Mouse (Mus musculus) neural tube, embryonic 11.5 days (tissue): ENCODE results near the gene Serpinb1a. TPM values are rescaled to one million over a fixed set of nuclear protein-coding genes. Genes with fewer than 3 reads are reported as not detected.
A peak's percentile ranks its signal among the peaks of the same experiment; 100 is the strongest.
"Not testable (repeated sequence)": the region's sequence is repeated elsewhere in the genome, so short reads cannot be mapped to it uniquely, and the experiment has no call there.

Experiments
- ATAC-seq: fragments of 200-750 bp; cut with Nextera tagmentation; 2 replicates; pipeline ENCODE4 v1.8.0; 2017; ENCODE audit warnings: moderate number of reproducible peaks, mild to moderate bottlenecking, moderate TSS enrichment, moderate library complexity; ENCODE audit not compliant: insufficient read depth, low FRiP score, low TSS enrichment
- DNase-seq: peaks from one replicate; pipeline ENCODE4 v3.0.0-alpha.2; 2015; ENCODE audit warnings: low spot score
- H3K27ac ChIP-seq: fragments of 300-500 bp; sonication (generic); 2 replicates; pipeline ENCODE4 v1.5.1; 2014; ENCODE audit warnings: low read depth, mild to moderate bottlenecking, low read length
- H3K27me3 ChIP-seq: fragments of 300-500 bp; sonication (generic); 2 replicates; pipeline ENCODE4 v1.6.1; 2014; ENCODE audit warnings: mild to moderate bottlenecking, low read length, mixed read lengths; ENCODE audit not compliant: control insufficient read depth, insufficient read depth
- H3K36me3 ChIP-seq: fragments of 300-500 bp; sonication (generic); 2 replicates; pipeline ENCODE4 v1.6.1; 2014; ENCODE audit warnings: mild to moderate bottlenecking, low read length, moderate library complexity, mixed read lengths; ENCODE audit not compliant: control insufficient read depth, insufficient read depth
- H3K4me1 ChIP-seq: fragments of 300-500 bp; sonication (generic); 2 replicates; pipeline ENCODE4 v1.6.1; 2014; ENCODE audit warnings: low read length, mixed read lengths; ENCODE audit not compliant: control insufficient read depth, insufficient read depth
- H3K4me2 ChIP-seq: fragments of 300-500 bp; sonication (generic); 2 replicates; pipeline ENCODE4 v1.6.1; 2014; ENCODE audit warnings: low read depth, mild to moderate bottlenecking, moderate library complexity
- H3K4me3 ChIP-seq: fragments of 300-500 bp; sonication (generic); 2 replicates; pipeline ENCODE4 v1.5.1; 2014; ENCODE audit warnings: low read depth, low read length
- H3K9ac ChIP-seq: fragments of 300-500 bp; sonication (generic); 2 replicates; pipeline ENCODE4 v1.6.1; 2014; ENCODE audit warnings: mild to moderate bottlenecking, low read length
- H3K9me3 ChIP-seq: fragments of 300-500 bp; sonication (generic); 2 replicates; pipeline ENCODE4 v1.6.1; 2016; ENCODE audit warnings: low read length; ENCODE audit not compliant: control insufficient read depth
- WGBS: fragments of 180-500 bp; shearing (Covaris S2); extraction: QIAGEN DNeasy Blood & Tissue Kit; methylation state at CpG from one replicate; pipeline ENCODE4 v1.1.7; 2014; 5-methylcytosine and 5-hydroxymethylcytosine counted together
- polyA plus RNA-seq: library from polyadenylated mRNA; unstranded; fragments of >200 nt; fragmentation: Nextera tagmentation; extraction: Ambion mirVana; gene quantifications from 2 replicates; pipeline ENCODE4 v1.2.1, GENCODE M21; 2014

Gene Serpinb1a
- 0.69 and 1.6 TPM in 2 replicates for polyA plus RNA-seq

GRCm38 (mm10) chr13:32850668-32851404 lies at the start of gene Serpinb1a:
Gene Serpinb1a (minus strand): TSS chr13:32851185.
- Histone ChIP-seq H3K9me3 (no peaks in the 10 kb centered on the region), H3K4me3 (no peak within 1 kb of the TSS), H3K27me3 (no peaks in the 10 kb centered on the region), H3K27ac (no peak within 1 kb of the TSS), H3K9ac (no peak within 1 kb of the TSS), H3K36me3 (no peaks in the 10 kb centered on the region), H3K4me2 (no peak within 1 kb of the TSS), H3K4me1 (no peaks in the 10 kb centered on the region)
- WGBS, result 60% methylated on average over 10 of the region's 10 CpGs
- DNase-seq (no peak), ATAC-seq (no peak)

DNA sequence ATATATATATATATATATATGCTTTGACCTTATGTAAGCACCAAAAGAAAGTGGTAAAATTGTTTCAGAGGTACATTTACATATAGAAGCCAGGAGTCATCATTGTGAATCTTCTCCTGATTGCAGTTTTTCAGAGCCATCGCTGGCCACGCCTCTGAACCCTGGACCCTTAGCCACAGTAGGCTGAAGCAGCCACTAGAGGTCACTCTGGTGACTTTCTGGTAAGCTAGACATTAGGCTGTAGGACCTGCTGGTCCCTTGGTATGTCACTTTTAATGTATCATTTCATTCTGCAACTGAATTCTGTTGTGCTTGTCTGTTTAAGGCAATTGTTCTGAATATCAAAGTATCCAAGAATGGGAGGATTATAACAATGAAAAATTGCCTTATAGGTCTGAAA lies 49.7 kb upstream of the Serpinb1a start:
- no peak overlapping the region for H3K9ac ChIP-seq
- no peaks in the 10 kb centered on the region for H3K9me3 ChIP-seq
- no peaks in the 10 kb centered on the region for H3K27me3 ChIP-seq
- no peak overlapping the region for H3K4me2 ChIP-seq
- DNase-seq, result peak; percentile 47
- no peak overlapping the region for H3K27ac ChIP-seq
- H3K4me3 ChIP-seq, result no peak overlapping the region
- H3K36me3 ChIP-seq, result no peaks in the 10 kb centered on the region
- H3K4me1 ChIP-seq, result no peaks in the 10 kb centered on the region
- ATAC-seq, result no peak
- WGBS, result 29% methylated on average over 2 of the region's 2 CpGs

- not testable (repeated sequence) for H3K27me3 ChIP-seq, H3K9ac ChIP-seq, H3K9me3 ChIP-seq, H3K27ac ChIP-seq, H3K36me3 ChIP-seq, ATAC-seq, H3K4me2 ChIP-seq, H3K4me1 ChIP-seq, DNase-seq, H3K4me3 ChIP-seq
- WGBS, result no CpG with 5 or more reads among the region's 2 CpGs
Observed at GRCm38 (mm10) chr13:32899114-32899513, 48.1 kb upstream of the Serpinb1a start.

DNA sequence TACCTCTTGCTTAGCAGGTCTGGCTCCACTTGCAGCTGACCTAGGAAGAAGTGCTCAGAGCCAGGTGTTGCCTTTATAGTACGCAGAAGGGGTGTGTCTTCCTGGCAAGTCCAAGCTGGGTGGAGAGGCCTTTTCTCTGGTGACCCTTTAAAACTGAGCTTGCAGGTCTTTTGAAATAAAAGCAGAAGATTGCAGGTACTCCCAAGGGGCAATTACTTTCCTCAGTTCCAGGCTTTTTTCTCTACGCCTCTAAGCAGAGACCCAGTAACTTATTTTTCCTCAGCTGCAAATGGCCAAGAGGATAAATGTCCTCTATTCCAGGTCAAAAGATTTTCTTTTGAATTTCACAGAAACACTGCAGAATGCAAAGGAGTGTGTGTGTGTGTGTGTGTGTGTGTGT lies 47.1 kb upstream of the Serpinb1a start, which contains the start of gene Serpinb1c:
TSS of gene Serpinb1c (minus strand) at position 101 of the 400 bp plus-strand sequence.
- Histone ChIP-seq H3K9ac (no peak within 1 kb of the TSS), H3K9me3 (no peaks in the 10 kb centered on the region), H3K4me3 (no peak within 1 kb of the TSS), H3K27ac (no peak within 1 kb of the TSS), H3K4me1 (no peaks in the 10 kb centered on the region), H3K4me2 (no peak within 1 kb of the TSS), H3K36me3 (no peaks in the 10 kb centered on the region), H3K27me3 (no peaks in the 10 kb centered on the region)
- DNase-seq (no peak), ATAC-seq (no peak)
- 86% methylated on average over 2 of the region's 2 CpGs for WGBS

DNA sequence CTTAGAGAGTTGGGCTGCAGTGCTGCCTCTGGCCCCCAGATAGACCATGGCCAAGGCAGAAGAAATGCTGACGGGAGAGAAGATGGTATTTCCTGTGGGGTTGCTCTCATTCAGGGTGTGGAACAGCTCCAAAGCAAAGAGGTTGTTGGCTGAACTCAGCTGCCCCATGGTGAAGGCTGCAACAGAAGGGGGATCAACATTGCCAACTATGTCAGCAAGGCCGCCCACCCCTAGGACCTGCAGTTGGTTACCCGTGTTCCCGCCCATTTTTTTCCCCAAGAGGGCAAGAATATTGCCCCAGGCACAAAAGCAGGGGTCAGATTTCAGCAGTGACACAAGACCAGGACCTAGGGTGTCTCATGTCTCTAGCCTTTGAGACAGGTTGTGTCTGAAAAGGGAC lies 45.9 kb upstream of the Serpinb1a start:
- no peak overlapping the region for H3K27ac ChIP-seq
- H3K4me2 ChIP-seq, result no peak overlapping the region
- no peak overlapping the region for H3K9ac ChIP-seq
- H3K27me3 ChIP-seq, result no peaks in the 10 kb centered on the region
- no peak for DNase-seq
- H3K36me3 ChIP-seq, result no peaks in the 10 kb centered on the region
- H3K9me3 ChIP-seq, result no peaks in the 10 kb centered on the region
- 74% methylated on average over 4 of the region's 4 CpGs for WGBS
- H3K4me3 ChIP-seq, result no peak overlapping the region
- no peaks in the 10 kb centered on the region for H3K4me1 ChIP-seq
- no peak for ATAC-seq

DNA sequence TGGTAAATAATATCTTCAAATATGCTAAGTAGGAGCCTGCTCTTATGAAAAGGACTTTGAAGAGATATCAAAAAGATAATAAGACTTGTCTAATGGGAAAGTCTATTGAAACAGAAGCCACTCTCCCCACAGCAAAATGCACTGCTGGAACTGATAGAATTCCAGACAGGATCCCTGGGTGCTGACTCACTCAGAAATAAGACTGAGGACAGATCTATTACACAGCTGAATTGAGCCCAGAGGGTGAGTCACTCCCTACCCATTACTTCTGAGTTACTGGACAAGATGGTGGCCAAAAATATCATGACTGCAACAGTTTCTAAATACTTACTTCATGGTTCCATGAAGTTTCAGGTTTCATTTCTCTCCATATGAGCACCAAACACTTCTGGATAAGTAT lies 33.8 kb upstream of the Serpinb1a start:
- Histone ChIP-seq H3K9me3 (no peaks in the 10 kb centered on the region), H3K4me2 (no peak overlapping the region), H3K9ac (no peak overlapping the region), H3K36me3 (no peaks in the 10 kb centered on the region), H3K4me3 (no peak overlapping the region), H3K27ac (no peak overlapping the region), H3K4me1 (no peaks in the 10 kb centered on the region), H3K27me3 (no peaks in the 10 kb centered on the region)
- DNase-seq (no peak), ATAC-seq (no peak)

DNA sequence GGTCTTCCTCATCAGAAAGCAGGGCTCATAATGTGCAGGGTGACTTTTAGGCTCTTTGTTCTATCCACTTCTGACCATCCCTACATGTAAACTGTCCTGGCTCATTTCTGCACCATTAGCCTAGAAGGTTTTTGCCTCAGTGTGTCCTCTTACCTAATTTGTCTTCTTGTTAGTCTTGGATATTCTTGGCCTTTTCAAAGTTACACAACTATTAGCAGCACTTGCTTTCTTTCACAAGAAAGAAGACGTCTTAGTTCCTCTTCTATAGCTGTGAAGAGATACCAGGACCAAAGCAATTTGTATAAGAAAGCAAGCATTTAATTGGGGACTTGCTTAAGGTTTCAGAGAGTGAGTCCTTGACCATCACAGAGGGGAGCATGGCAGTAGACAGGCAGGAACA lies 22.9 kb upstream of the Serpinb1a start:
- ATAC-seq (no peak), DNase-seq (no peak)
- Histone ChIP-seq H3K9me3 (no peaks in the 10 kb centered on the region), H3K27ac (no peak overlapping the region), H3K9ac (no peak overlapping the region), H3K36me3 (no peaks in the 10 kb centered on the region), H3K27me3 (no peaks in the 10 kb centered on the region), H3K4me2 (no peak overlapping the region), H3K4me3 (no peak overlapping the region), H3K4me1 (no peaks in the 10 kb centered on the region)
- 74% methylated on average over 1 of the region's 1 CpGs for WGBS

GRCm38 (mm10) chr13:32868843-32869242 lies 17.9 kb upstream of the Serpinb1a start:
- H3K9me3 ChIP-seq, result no peaks in the 10 kb centered on the region
- no peaks in the 10 kb centered on the region for H3K27me3 ChIP-seq
- no peaks in the 10 kb centered on the region for H3K36me3 ChIP-seq
- WGBS, result 80% methylated on average over 5 of the region's 5 CpGs
- ATAC-seq (no peak), DNase-seq (no peak)
- no peak overlapping the region for H3K27ac ChIP-seq
- H3K4me1 ChIP-seq, result no peaks in the 10 kb centered on the region
- H3K4me3 ChIP-seq, result no peak overlapping the region
- H3K9ac ChIP-seq, result no peak overlapping the region
- no peak overlapping the region for H3K4me2 ChIP-seq

GRCm38 (mm10) chr13:32868233-32868632 lies 17.2 kb upstream of the Serpinb1a start:
- H3K4me2 ChIP-seq, H3K4me3 ChIP-seq, H3K27me3 ChIP-seq, DNase-seq, H3K4me1 ChIP-seq, H3K27ac ChIP-seq, H3K36me3 ChIP-seq, ATAC-seq, H3K9ac ChIP-seq, H3K9me3 ChIP-seq: not testable (repeated sequence)
- 82% methylated on average over 4 of the region's 4 CpGs for WGBS
